Mouse (Mus musculus) urinary bladder, postnatal 10 days (tissue): ENCODE measurements at regions not wholly inside any gene's neighbourhood (a gene's known extent, or its start where the extent isn't known, plus 50 kb on each side); places are given as distances from the start of the nearest gene placed in this dataset.

ENCODE experiments used
- DNase-seq: peaks from one replicate; pipeline ENCODE4 v3.0.0; 2022; ENCODE audit warnings: low spot score

- no peak for DNase-seq
Measured at GRCm38 (mm10) chr1:127011901-127012300, 181.3 kb upstream of the Nckap5 start.

GRCm38 (mm10) chr1:127009699-127010098 lies 179.1 kb upstream of the Nckap5 start:
- no peak for DNase-seq

- no peak for DNase-seq
Measured at GRCm38 (mm10) chr1:127001700-127002099, 171.1 kb upstream of the Nckap5 start.

- DNase-seq: no peak
Measured at GRCm38 (mm10) chr1:126993061-126993640, 162.6 kb upstream of the Nckap5 start.

- no peak for DNase-seq
Measured at GRCm38 (mm10) chr1:126992441-126992840, 161.8 kb upstream of the Nckap5 start.

- DNase-seq: no peak
Measured at GRCm38 (mm10) chr1:126982805-126983204, 152.2 kb upstream of the Nckap5 start.

- DNase-seq: no peak
Measured at GRCm38 (mm10) chr1:126980311-126980710, 149.7 kb upstream of the Nckap5 start.

- no peak for DNase-seq
Measured at GRCm38 (mm10) chr1:126973871-126974270, 143.3 kb upstream of the Nckap5 start.

GRCm38 (mm10) chr1:126971777-126972421 lies 141.3 kb upstream of the Nckap5 start:
- no peak for DNase-seq

- no peak for DNase-seq
Measured at GRCm38 (mm10) chr1:126971118-126971517, 140.5 kb upstream of the Nckap5 start.

GRCm38 (mm10) chr1:126966394-126966793 lies 135.8 kb upstream of the Nckap5 start:
- no peak for DNase-seq

- no peak for DNase-seq
Measured at GRCm38 (mm10) chr1:126955839-126956720, 125.5 kb upstream of the Nckap5 start.

GRCm38 (mm10) chr1:126947860-126948259 lies 117.3 kb upstream of the Nckap5 start:
- no peak for DNase-seq

GRCm38 (mm10) chr1:126932658-126933057 lies 102.1 kb upstream of the Nckap5 start:
- no peak for DNase-seq

- DNase-seq: peak; percentile 52
Measured at GRCm38 (mm10) chr1:126931754-126932153, 101.2 kb upstream of the Nckap5 start.

- DNase-seq: no peak
Measured at GRCm38 (mm10) chr1:126931093-126931492, 100.5 kb upstream of the Nckap5 start.

GRCm38 (mm10) chr1:126930611-126931010 lies 100.0 kb upstream of the Nckap5 start:
- DNase-seq: no peak

GRCm38 (mm10) chr1:126929666-126930065 lies 99.1 kb upstream of the Nckap5 start:
- DNase-seq: no peak

- DNase-seq: no peak
Measured at GRCm38 (mm10) chr1:126928186-126928585, 97.6 kb upstream of the Nckap5 start.

GRCm38 (mm10) chr1:126925150-126926035 lies 94.8 kb upstream of the Nckap5 start:
- peak; percentile 21 for DNase-seq

- DNase-seq: no peak
Measured at GRCm38 (mm10) chr1:126923981-126924380, 93.4 kb upstream of the Nckap5 start.

- DNase-seq: no peak
Measured at GRCm38 (mm10) chr1:126922231-126922630, 91.6 kb upstream of the Nckap5 start.
